Mouse (Mus musculus) inflammation-experienced regulatory T-cells, adult 16 weeks (primary cell): ENCODE data around the gene Birc2. TPM values are rescaled to one million over a fixed set of nuclear protein-coding genes. Genes with fewer than 3 reads are reported as not detected.

ENCODE experiments used
- polyA plus RNA-seq: library from polyadenylated mRNA; unstranded; fragments of 100-300 nt; shearing (Covaris generic); gene quantifications from one replicate; pipeline ENCODE4 v1.2.1, GENCODE M21; 2017

The Birc2 gene
- polyA plus RNA-seq: 161 TPM

GRCm38 (mm10) chr9:7836905-7837805 is at the start of gene Birc2:
Birc2 (minus strand) TSS chr9:7837064.

GRCm38 (mm10) chr9:7872775-7873439 is 36.0 kb upstream of the Birc2 start, which contains the start of gene Birc3:
Birc3 (minus strand) TSS chr9:7873186.

Other genes starting within 250 kb of the Birc2 start
- not detected for gene Mmp20, start 208.8 kb downstream of the Birc2 start, polyA plus RNA-seq
- gene Mmp7, start 145.0 kb downstream of the Birc2 start, polyA plus RNA-seq: not detected
- 94.3 TPM for gene Tmem123, start 73.0 kb downstream of the Birc2 start, polyA plus RNA-seq
- 142 TPM for gene Birc3, start 36.1 kb upstream of the Birc2 start, polyA plus RNA-seq
- gene Yap1, start 167.5 kb upstream of the Birc2 start, polyA plus RNA-seq: not detected
- gene Cfap300, start 205.8 kb upstream of the Birc2 start, polyA plus RNA-seq: 0.49 TPM